ENCODE assay signal across 28 mouse cellular contexts in genomic region chr1:37695732-37696131, GRCm38 (mm10). TPM values are rescaled to one million over a fixed set of nuclear protein-coding genes. Genes with fewer than 3 reads are reported as not detected.
A peak's percentile ranks its signal among the peaks of the same experiment; 100 is the strongest.
DNase-seq lines count a peak whose midpoint lies in the region; ATAC-seq and TF ChIP-seq lines count a peak whose summit lies in the region.
"Had no signal": no experiment of that assay in that cellular context is flagged by ENCODE, and none has a peak within 500 bp of the region (broad histone marks: within the 10 kb centered on the region; RNA-seq: fewer than 3 reads in every experiment).

No protein-coding gene starts in this region.

- no peak for TF ChIP-seq CTCF in left cerebral cortex, adult 2 months (IDR thresholded peaks at IDR 0.05)
- no peak for TF ChIP-seq CTCF in olfactory bulb, adult 2 months (IDR thresholded peaks at IDR 0.05; ENCODE audit: insufficient read depth, low read depth, low read length)

- peaks cover 51% of the 10 kb centered on the region for H3K4me1 ChIP-seq in heart, embryonic 12.5 days (replicated peaks)
- H3K4me1 ChIP-seq in olfactory bulb, adult 2 months (ENCODE audit: control insufficient read depth, insufficient read depth, low read length) = peaks cover 62% of the 10 kb centered on the region

- no peak overlapping the region for H3K27ac ChIP-seq in heart, embryonic 12.5 days (ENCODE audit: poor library complexity, severe bottlenecking)
- H3K27ac ChIP-seq in left cerebral cortex, adult 2 months = peak overlapping the region; percentile 72
- H3K27ac ChIP-seq in olfactory bulb, adult 2 months (ENCODE audit: insufficient read depth, low read depth, low read length) = peak overlapping the region; percentile 88
- H3K27ac ChIP-seq: forebrain, embryonic 10.5 days; forebrain, embryonic 13.5 days; hindbrain, embryonic 14.5 days; hindbrain, postnatal 0 days had no signal

- no peak overlapping the region for H3K4me2 ChIP-seq in heart, embryonic 12.5 days
- H3K4me2 ChIP-seq: forebrain, embryonic 13.5 days; heart, embryonic 15.5 days; hindbrain, embryonic 14.5 days had no signal

- no peak overlapping the region for H3K4me3 ChIP-seq in heart, embryonic 12.5 days
- H3K4me3 ChIP-seq in left cerebral cortex, adult 2 months = no peak overlapping the region
- H3K4me3 ChIP-seq in olfactory bulb, adult 2 months (ENCODE audit: insufficient read depth, low read depth, low read length) = no peak overlapping the region
- H3K4me3 ChIP-seq: forebrain, embryonic 10.5 days; forebrain, embryonic 13.5 days; heart, embryonic 15.5 days had no signal

- no peak for TF ChIP-seq POLR2A in olfactory bulb, adult 2 months (IDR thresholded peaks at IDR 0.05; ENCODE audit: insufficient read depth, low read depth, low read length)

- peak; percentile 19; the same call in 1 of the 2 replicates for ATAC-seq in heart, embryonic 12.5 days (ENCODE audit: insufficient number of reproducible peaks, low FRiP score)
- ATAC-seq: CD4-positive, CD25-positive, alpha-beta regulatory T cell, adult 4 months; forebrain, embryonic 13.5 days; forebrain, embryonic 16.5 days; hindbrain, postnatal 0 days; intestine, postnatal 0 days had no signal

- H3K9ac ChIP-seq in heart, embryonic 12.5 days = no peak overlapping the region
- H3K9ac ChIP-seq: forebrain, embryonic 13.5 days; heart, embryonic 15.5 days; hindbrain, embryonic 14.5 days had no signal

- intact Hi-C loops in left cerebral cortex, adult 2 months (cut with DNase I) = loop anchor here (2.0 kb wide), 1 partner anchor 23 kb away; no protein-coding TSS in a partner anchor
- intact Hi-C loops in left cerebral cortex, postnatal 36 days (cut with DNase I) = no loop called here
- intact Hi-C loops in gastrocnemius, postnatal 14 days (cut with DNase I; ENCODE audit: low total_unique reads) = no loop called here

- DNase-seq in heart, adult 18-20 months = no peak
- no peak for DNase-seq in left cerebral cortex, adult 2 months (ENCODE audit: extremely low spot score in 1 of 2, low spot score in 2 of 2)
- no peak for DNase-seq in left cerebral cortex, postnatal 36 days (ENCODE audit: low spot score in 2 of 2)
- peak; percentile 55 for DNase-seq in brain, adult 2 months (ENCODE audit: low read depth, low spot score)
- no peak for DNase-seq in gastrocnemius, postnatal 14 days
- DNase-seq: adrenal gland, adult 2 months; adrenal gland, postnatal 14 days; cerebellum, adult 11-12 months; cerebellum, adult 8-10 months; cerebellum, postnatal 10 days; cerebellum, postnatal 36 days; gastrocnemius, postnatal 36 days; heart, postnatal 14 days; heart, postnatal 4 days; kidney, adult 2 months had no signal

- no peaks in the 10 kb centered on the region for H3K27me3 ChIP-seq in heart, embryonic 12.5 days (replicated peaks)
- H3K27me3 ChIP-seq: forebrain, embryonic 13.5 days; heart, embryonic 15.5 days had no signal

- 66% methylated on average over 9 of the region's 9 CpGs for WGBS in heart, embryonic 12.5 days
- WGBS in olfactory bulb, adult 2 months = 85% methylated on average over 9 of the region's 9 CpGs

- no peaks in the 10 kb centered on the region for H3K36me3 ChIP-seq in heart, embryonic 12.5 days
- H3K36me3 ChIP-seq: forebrain, embryonic 10.5 days; heart, embryonic 15.5 days had no signal

- no peaks in the 10 kb centered on the region for H3K9me3 ChIP-seq in heart, embryonic 12.5 days (replicated peaks)
- H3K9me3 ChIP-seq: forebrain, embryonic 10.5 days; forebrain, embryonic 13.5 days; heart, embryonic 15.5 days had no signal

RNA-seq across cellular contexts. Expression of gene 2010300C02Rik, which starts 24.2 kb away (rescaled TPM):
- polyA plus RNA-seq in heart, embryonic 12.5 days (2016; fragmentation: Nextera tagmentation; extraction: Ambion mirVana) = 6.4 and 6.5 TPM in 2 replicates
- total RNA-seq in heart, adult 18-20 months (2021) = 1 to 10 TPM; 1.0 to 1.4 TPM
- 100 to 1,000 TPM; 282 to 283 TPM for total RNA-seq in left cerebral cortex, adult 2 months (2021)
- total RNA-seq in left cerebral cortex, postnatal 36 days (2021) = 100 to 1,000 TPM; 268 to 288 TPM
- polyA plus RNA-seq in olfactory bulb, adult 2 months (2012; ENCODE audit: insufficient read depth, insufficient read length, low replicate concordance, missing spikeins) = not detected in 2 replicates
- total RNA-seq in gastrocnemius, postnatal 14 days (2021) = under 1 TPM; 0.25 to 0.35 TPM
- total RNA-seq: granulocyte monocyte progenitor cell, adult 5-6 weeks; MEL had no signal
- polyA plus RNA-seq: C2C12 had no signal

Comparison
In these comparisons a context has a peak if more than half of its experiments do, and no peak if none do; other contexts are left out.
1. RNA of gene 2010300C02Rik, which starts 24.2 kb away (total RNA-seq): 268 to 288 TPM in left cerebral cortex, postnatal 36 days and 282 to 283 TPM in left cerebral cortex, adult 2 months; 1.0 to 1.4 TPM in heart, adult 18-20 months and 0.25 to 0.35 TPM in gastrocnemius, postnatal 14 days; every median in the first group is over 100 times any median in the second.